Mouse (Mus musculus): ENCODE measurements at regions not wholly inside any gene's neighbourhood (a gene's known extent, or its start where the extent isn't known, plus 50 kb on each side); places are given as distances from the start of the nearest gene placed in this dataset.

GRCm38 (mm10) chr2:160561711-160562110, 84.0 kb upstream of the Top1 start:
- no peak for TF ChIP-seq CTCF (IDR thresholded peaks at IDR 0.05; ENCODE audit: extremely low read depth, insufficient read depth, insufficient read length, insufficient replicate concordance)
- no peak for TF ChIP-seq POLR2A (IDR thresholded peaks at IDR 0.05; ENCODE audit: low read depth, low read length)
